Mouse (Mus musculus): ENCODE data around the gene Pip4k2b.

DNA sequence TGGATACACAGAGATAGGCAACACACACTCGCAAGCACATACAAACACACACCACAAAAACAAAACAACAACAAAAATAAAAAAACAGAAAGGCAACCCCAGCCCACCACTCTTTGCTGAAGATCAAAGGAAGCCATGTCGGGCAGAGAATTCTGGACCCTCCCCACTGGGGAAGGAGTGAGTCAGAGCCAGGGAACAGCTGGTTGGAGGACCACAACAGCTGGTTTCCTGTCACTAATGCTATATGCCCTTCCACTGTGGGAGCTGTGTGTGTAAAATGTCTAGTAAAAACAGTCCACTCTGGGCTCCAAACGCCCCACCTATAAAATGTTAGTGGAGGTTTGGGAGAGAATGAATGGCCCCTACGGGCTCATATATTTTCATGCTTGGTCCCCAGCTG lies 23.2 kb downstream of the Pip4k2b start:
- TF ChIP-seq CTCF (conservative IDR thresholded peaks at IDR 0.05 in 1 of 2, IDR thresholded peaks at IDR 0.05 in 1 of 2; ENCODE audit: low read depth in 2 of 2, low read length in 2 of 2) (no peak), EP300 (IDR thresholded peaks at IDR 0.05; ENCODE audit: low read length) (no peak), USF1 (IDR thresholded peaks at IDR 0.05; ENCODE audit: low read depth, low read length) (no peak), TBP (conservative IDR thresholded peaks at IDR 0.05; ENCODE audit: low read depth, low read length) (no peak), POLR2A (IDR thresholded peaks at IDR 0.05; ENCODE audit: low read depth, low read length) (no peak), NRF1 (IDR thresholded peaks at IDR 0.05; ENCODE audit: low read depth, low read length) (no peak), MYC (IDR thresholded peaks at IDR 0.05; ENCODE audit: low read depth, low read length) (no peak), CHD2 (IDR thresholded peaks at IDR 0.05; ENCODE audit: low read length) (no peak), IRF4 (IDR thresholded peaks at IDR 0.05; ENCODE audit: low read depth, low read length) (no peak)
